Mouse (Mus musculus) stomach, embryonic 14.5 days (tissue): Measurements from ENCODE around the gene Tmco4. TPM values are rescaled to one million over a fixed set of nuclear protein-coding genes. Genes with fewer than 3 reads are reported as not detected.

Experiments used
- ATAC-seq: fragments of 200-750 bp; cut with Nextera tagmentation; 2 replicates; pipeline ENCODE4 v1.8.0; 2017; ENCODE audit warnings: low read depth, moderate TSS enrichment; ENCODE audit not compliant: insufficient number of reproducible peaks, insufficient read depth, low FRiP score
- H3K27ac ChIP-seq: fragments of 300-500 bp; sonication (generic); 2 replicates; pipeline ENCODE4 v1.5.1; 2014; ENCODE audit warnings: mild to moderate bottlenecking, low read length, moderate library complexity, mixed read lengths
- H3K27me3 ChIP-seq: fragments of 300-500 bp; sonication (generic); 2 replicates; pipeline ENCODE4 v1.6.1; 2014; ENCODE audit warnings: low read length, control low read depth, mixed read lengths; ENCODE audit not compliant: control insufficient read depth, insufficient read depth
- H3K36me3 ChIP-seq: fragments of 300-500 bp; sonication (generic); 2 replicates; pipeline ENCODE4 v1.6.1; 2014; ENCODE audit warnings: mild to moderate bottlenecking, control low read depth, low read length, moderate library complexity, mixed read lengths; ENCODE audit not compliant: control insufficient read depth, insufficient read depth
- H3K4me1 ChIP-seq: fragments of 300-500 bp; sonication (generic); 2 replicates; pipeline ENCODE4 v1.6.1; 2014; ENCODE audit warnings: low read length, control low read depth, mixed read lengths; ENCODE audit not compliant: control insufficient read depth, insufficient read depth
- H3K4me2 ChIP-seq: fragments of 300-500 bp; sonication (generic); replicated peaks from 2 replicates; pipeline ENCODE4 v1.6.1; 2014; ENCODE audit warnings: low read depth, low read length, control low read depth
- H3K4me3 ChIP-seq: fragments of 300-500 bp; sonication (generic); 2 replicates; pipeline ENCODE4 v1.5.1; 2014; ENCODE audit warnings: low read depth, low read length, control low read depth
- H3K9ac ChIP-seq: fragments of 300-500 bp; sonication (generic); replicated peaks from 2 replicates; pipeline ENCODE4 v1.6.1; 2014; ENCODE audit warnings: low read depth, mild to moderate bottlenecking, control low read depth, low read length, moderate library complexity, mixed read lengths
- H3K9me3 ChIP-seq: fragments of 300-500 bp; sonication (generic); 2 replicates; pipeline ENCODE4 v1.6.1; 2016; ENCODE audit warnings: low read depth, low read length, control low read depth; ENCODE audit not compliant: control insufficient read depth
- WGBS: fragments of 180-500 bp; shearing (Covaris S2); extraction: QIAGEN DNeasy Blood & Tissue Kit; methylation state at CpG from one replicate; pipeline ENCODE4 v1.1.7; 2014; 5-methylcytosine and 5-hydroxymethylcytosine counted together
- polyA plus RNA-seq: library from polyadenylated mRNA; unstranded; fragments of >200 nt; fragmentation: Nextera tagmentation; extraction: Ambion mirVana; gene quantifications from 2 replicates; pipeline ENCODE4 v1.2.1, GENCODE M21; 2014

The Tmco4 gene
- polyA plus RNA-seq, 1 experiment from 2014 or later: 6.6 TPM

- no peak overlapping the region for H3K27ac ChIP-seq
- no peaks in the 10 kb centered on the region; the same call in 1 of the 2 replicates for H3K9me3 ChIP-seq
- no peak overlapping the region for H3K4me3 ChIP-seq
- ATAC-seq: no peak
- no peaks in the 10 kb centered on the region for H3K4me1 ChIP-seq
- no peaks in the 10 kb centered on the region for H3K27me3 ChIP-seq
- no peaks in the 10 kb centered on the region for H3K36me3 ChIP-seq
- no peak overlapping the region for H3K4me2 ChIP-seq
- no peak overlapping the region for H3K9ac ChIP-seq
- 73% methylated on average over 14 of the region's 14 CpGs for whole genome bisulfite sequencing
Measured at GRCm38 (mm10) chr4:139018388-139018787, 45.7 kb downstream of the Tmco4 start.

- ATAC-seq: no peak
Measured at GRCm38 (mm10) chr4:139018976-139019375, 46.3 kb downstream of the Tmco4 start.

GRCm38 (mm10) chr4:139019413-139019812 is 46.7 kb downstream of the Tmco4 start:
- no peaks in the 10 kb centered on the region; the same call in 1 of the 2 replicates for H3K9me3 ChIP-seq
- H3K4me2 ChIP-seq: no peak overlapping the region
- H3K27me3 ChIP-seq: no peaks in the 10 kb centered on the region
- no peak overlapping the region for H3K9ac ChIP-seq
- H3K36me3 ChIP-seq: no peaks in the 10 kb centered on the region
- 0 out of 2 replicates have a peak, but pooled peaks have one; percentile 49 for ATAC-seq
- no peak overlapping the region for H3K27ac ChIP-seq
- no peak overlapping the region for H3K4me3 ChIP-seq
- 55% methylated on average over 13 of the region's 13 CpGs for WGBS
- no peaks in the 10 kb centered on the region for H3K4me1 ChIP-seq

More at GRCm38 (mm10) chr4:139018976-139019375, 46.3 kb downstream of the Tmco4 start:
- H3K9ac ChIP-seq: no peak overlapping the region
- no peaks in the 10 kb centered on the region; the same call in 1 of the 2 replicates for H3K9me3 ChIP-seq
- no peak overlapping the region for H3K4me3 ChIP-seq
- no peak overlapping the region for H3K4me2 ChIP-seq
- no peaks in the 10 kb centered on the region for H3K27me3 ChIP-seq
- H3K4me1 ChIP-seq: no peaks in the 10 kb centered on the region
- 70% methylated on average over 4 of the region's 4 CpGs for WGBS
- no peak overlapping the region for H3K27ac ChIP-seq
- no peaks in the 10 kb centered on the region for H3K36me3 ChIP-seq

- Histone ChIP-seq H3K9ac (no peak overlapping the region), H3K36me3 (no peaks in the 10 kb centered on the region), H3K4me3 (no peak overlapping the region), H3K27ac (no peak overlapping the region), H3K27me3 (no peaks in the 10 kb centered on the region), H3K4me2 (no peak overlapping the region), H3K9me3 (no peaks in the 10 kb centered on the region), H3K4me1 (no peaks in the 10 kb centered on the region)
- WGBS: 73% methylated on average over 3 of the region's 3 CpGs
- ATAC-seq: no peak
Measured at GRCm38 (mm10) chr4:139020385-139020784, 47.7 kb downstream of the Tmco4 start.

GRCm38 (mm10) chr4:139024379-139024778 is 51.7 kb downstream of the Tmco4 start:
- 38% methylated on average over 2 of the region's 2 CpGs for WGBS
- Histone ChIP-seq H3K4me1 (no peaks in the 10 kb centered on the region), H3K36me3 (no peaks in the 10 kb centered on the region), H3K9me3 (no peaks in the 10 kb centered on the region), H3K9ac (no peak overlapping the region), H3K27me3 (no peaks in the 10 kb centered on the region), H3K4me3 (no peak overlapping the region), H3K4me2 (no peak overlapping the region), H3K27ac (no peak overlapping the region)
- ATAC-seq: no peak

GRCm38 (mm10) chr4:139030675-139031074 is 58.0 kb downstream of the Tmco4 start:
- no peak for ATAC-seq
- Histone ChIP-seq H3K9me3 (no peaks in the 10 kb centered on the region), H3K4me2 (no peak overlapping the region), H3K4me1 (no peaks in the 10 kb centered on the region), H3K27ac (no peak overlapping the region), H3K9ac (no peak overlapping the region), H3K4me3 (no peak overlapping the region), H3K27me3 (no peaks in the 10 kb centered on the region), H3K36me3 (no peaks in the 10 kb centered on the region)
- WGBS: 52% methylated on average over 6 of the region's 6 CpGs

- Histone ChIP-seq H3K4me3 (no peak overlapping the region), H3K4me1 (no peaks in the 10 kb centered on the region), H3K36me3 (no peaks in the 10 kb centered on the region), H3K9ac (no peak overlapping the region), H3K27ac (no peak overlapping the region), H3K4me2 (no peak overlapping the region), H3K27me3 (no peaks in the 10 kb centered on the region), H3K9me3 (no peaks in the 10 kb centered on the region; the same call in 1 of the 2 replicates)
- 79% methylated on average over 12 of the region's 12 CpGs for WGBS
- no peak for ATAC-seq
Measured at GRCm38 (mm10) chr4:139032521-139032920, 59.8 kb downstream of the Tmco4 start.

- H3K27me3 ChIP-seq: no peaks in the 10 kb centered on the region
- H3K27ac ChIP-seq: no peak overlapping the region
- no peak overlapping the region for H3K9ac ChIP-seq
- no peaks in the 10 kb centered on the region for H3K36me3 ChIP-seq
- H3K4me2 ChIP-seq: no peak overlapping the region
- no peak overlapping the region for H3K4me3 ChIP-seq
- 79% methylated on average over 11 of the region's 11 CpGs for WGBS
- no peak for ATAC-seq
- H3K9me3 ChIP-seq: no peaks in the 10 kb centered on the region; the same call in 1 of the 2 replicates
- 0 out of 2 replicates have a peak, but pooled peaks cover 7% of the 10 kb centered on the region for H3K4me1 ChIP-seq
Measured at GRCm38 (mm10) chr4:139033263-139034009, 60.7 kb downstream of the Tmco4 start.
